Mouse (Mus musculus) T-cell, adult 2 months (primary cell): ENCODE results near the gene Cd247.
A peak's percentile ranks its signal among the peaks of the same experiment; 100 is the strongest.

Experiments
- DNase-seq: peaks from one replicate; pipeline ENCODE4 v3.0.0; 2022; ENCODE audit warnings: low spot score

The Cd247 gene

GRCm38 (mm10) chr1:165818145-165818860, 29.8 kb downstream of the Cd247 start:
- no peak for DNase-seq

GRCm38 (mm10) chr1:165819147-165819546, 30.7 kb downstream of the Cd247 start:
- no peak for DNase-seq

GRCm38 (mm10) chr1:165822031-165822430, 33.5 kb downstream of the Cd247 start:
- no peak for DNase-seq

- DNase-seq: peak; percentile 52
Observed at GRCm38 (mm10) chr1:165828173-165828572, 39.7 kb downstream of the Cd247 start.

- peak; percentile 37 for DNase-seq
Observed at GRCm38 (mm10) chr1:165828615-165829014, 40.1 kb downstream of the Cd247 start.

GRCm38 (mm10) chr1:165829890-165830289, 41.4 kb downstream of the Cd247 start:
- DNase-seq: no peak

GRCm38 (mm10) chr1:165833244-165833643, 44.8 kb downstream of the Cd247 start:
- no peak for DNase-seq

GRCm38 (mm10) chr1:165833910-165834632, 45.6 kb downstream of the Cd247 start:
- no peak for DNase-seq

GRCm38 (mm10) chr1:165834633-165834975, 46.1 kb downstream of the Cd247 start:
- no peak for DNase-seq

GRCm38 (mm10) chr1:165836461-165836860, 48.0 kb downstream of the Cd247 start:
- DNase-seq: no peak

GRCm38 (mm10) chr1:165837546-165837945, 49.1 kb downstream of the Cd247 start:
- peak; percentile 80 for DNase-seq

GRCm38 (mm10) chr1:165839201-165839600, 50.7 kb downstream of the Cd247 start:
- DNase-seq: no peak

GRCm38 (mm10) chr1:165840548-165841230, 52.2 kb downstream of the Cd247 start:
- DNase-seq: peak; percentile 82

- DNase-seq: no peak
Observed at GRCm38 (mm10) chr1:165842170-165842569, 53.7 kb downstream of the Cd247 start.

GRCm38 (mm10) chr1:165843586-165843985, 55.1 kb downstream of the Cd247 start:
- peak; percentile 40 for DNase-seq

- peak; percentile 78 for DNase-seq
Observed at GRCm38 (mm10) chr1:165844466-165844951, 56.0 kb downstream of the Cd247 start.

GRCm38 (mm10) chr1:165844956-165845355, 56.5 kb downstream of the Cd247 start:
- peak; percentile 81 for DNase-seq

GRCm38 (mm10) chr1:165845366-165845765, 56.9 kb downstream of the Cd247 start:
- DNase-seq: peak; percentile 88

- peak; percentile 48 for DNase-seq
Observed at GRCm38 (mm10) chr1:165848417-165848816, 59.9 kb downstream of the Cd247 start.

GRCm38 (mm10) chr1:165848881-165849280, 60.4 kb downstream of the Cd247 start:
- DNase-seq: peak; percentile 68

- no peak for DNase-seq
Observed at GRCm38 (mm10) chr1:165849458-165850445, 61.3 kb downstream of the Cd247 start.

- no peak for DNase-seq
Observed at GRCm38 (mm10) chr1:165852131-165852530, 63.6 kb downstream of the Cd247 start.
